Mouse (Mus musculus): ENCODE results near the gene Gm7995.
"Not testable (repeated sequence)": the region's sequence is repeated elsewhere in the genome, so short reads cannot be mapped to it uniquely, and the experiment has no call there.

Gm7995 gene

DNA sequence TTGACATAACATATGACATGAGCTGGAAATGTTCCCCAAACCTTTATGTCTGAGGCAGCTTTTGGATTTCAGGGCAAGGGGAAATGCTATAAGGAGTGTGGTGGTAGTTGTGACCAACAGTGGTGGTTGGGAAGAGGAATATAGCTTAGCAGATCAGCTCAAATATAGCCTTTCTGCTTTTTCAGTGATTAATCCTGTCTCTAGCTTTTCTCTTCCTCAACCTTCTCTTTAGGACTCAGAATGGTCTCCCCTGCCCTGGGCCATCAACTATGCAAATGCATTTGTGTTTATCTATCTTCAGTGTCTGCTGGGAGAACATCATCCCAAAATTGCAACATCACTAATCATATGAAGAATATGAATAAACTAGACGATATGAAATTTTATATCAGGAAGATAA is at the start of gene Gm7995:
Gene Gm7995, plus strand, starts transcription at position 301 of the 400 bp plus-strand sequence.
- DNase-seq (ENCODE audit: low spot score) = not testable (repeated sequence)

DNA sequence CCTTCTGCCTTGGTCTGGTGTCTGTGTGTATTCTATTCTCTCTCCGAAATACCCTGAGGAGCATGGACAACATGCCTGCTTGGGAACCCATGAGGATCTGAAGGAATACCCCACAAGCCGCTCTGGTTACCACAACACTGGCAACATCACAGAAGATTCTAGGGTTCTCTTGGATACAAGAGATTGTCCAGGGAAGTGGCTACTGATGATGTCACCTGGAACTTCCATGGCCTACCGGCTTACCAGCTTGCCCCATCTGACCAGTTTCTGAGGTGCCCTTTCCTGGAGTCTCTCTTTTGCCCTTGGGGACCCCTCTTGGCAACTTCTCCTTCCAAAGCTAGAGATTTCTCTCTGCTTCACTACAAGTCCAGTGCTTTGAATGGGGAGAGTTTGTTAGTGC is 12.8 kb upstream of the Gm7995 start, which contains the start of gene Gm9611:
Gene Gm9611, minus strand, starts transcription at position 101 of the 400 bp plus-strand sequence.
- not testable (repeated sequence) for DNase-seq (ENCODE audit: low spot score)

Measured in ovary, postnatal 10 days (tissue).